Mouse (Mus musculus): ENCODE data around the gene Dcps.

Gene Dcps

DNA sequence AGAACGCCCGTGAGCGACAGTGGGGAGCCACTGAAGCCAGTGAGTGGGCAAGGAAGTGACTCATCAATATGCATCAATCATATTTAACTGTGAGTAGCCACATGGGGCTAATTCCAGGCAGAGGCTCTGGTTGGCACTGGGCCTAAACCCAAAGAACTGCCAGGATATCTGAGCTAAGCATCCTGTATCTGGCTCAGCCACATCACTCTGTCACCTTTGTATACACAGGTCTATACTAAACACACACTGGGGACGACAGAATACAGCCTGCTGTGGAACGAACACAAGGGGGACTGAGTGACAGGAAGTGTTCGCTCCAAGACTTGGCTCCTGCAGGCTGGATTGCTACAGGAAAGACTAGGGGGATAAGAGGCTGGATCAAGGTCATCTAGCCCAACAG is 40.3 kb downstream of the Dcps start:
- peak; percentile 84 for DNase-seq (ENCODE audit: low read depth, low spot score)

DNA sequence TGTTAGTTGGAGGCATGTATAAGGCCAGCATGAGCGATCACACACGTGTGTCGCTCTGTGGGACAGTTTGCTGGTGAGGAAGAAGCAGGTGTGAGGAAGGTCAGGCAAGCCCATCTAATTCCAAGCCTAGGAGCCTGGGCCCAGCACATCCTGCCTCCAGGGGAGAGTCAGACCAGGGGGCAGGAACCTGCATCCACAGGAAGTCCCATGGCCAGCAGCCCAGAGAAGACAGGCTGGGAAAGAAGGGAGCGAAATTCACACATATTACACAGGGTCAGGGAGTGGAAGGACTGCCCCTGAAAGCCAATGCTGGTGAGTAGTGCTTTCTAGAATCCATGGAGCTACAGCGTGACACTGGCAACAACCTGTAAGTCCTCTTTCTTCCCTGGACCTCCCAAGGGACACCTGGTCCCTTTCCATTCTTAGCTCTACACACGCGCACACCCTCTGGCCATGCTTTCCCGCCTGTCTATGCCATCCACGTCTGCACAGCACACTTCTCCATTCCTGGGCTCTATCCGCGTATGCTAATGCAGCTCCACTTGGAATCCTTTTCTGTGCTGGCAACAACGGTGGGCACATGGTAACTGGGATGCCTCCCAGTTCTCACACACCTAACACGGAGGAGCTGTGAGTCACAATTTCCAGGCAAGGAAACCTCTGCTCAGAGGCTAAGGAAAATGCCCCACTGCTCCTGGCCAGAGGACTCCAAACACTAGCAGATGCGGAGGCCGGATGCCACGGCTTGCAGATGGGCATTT is 44.0 kb downstream of the Dcps start:
- peak; percentile 56 for DNase-seq (ENCODE audit: low read depth, low spot score)

DNA sequence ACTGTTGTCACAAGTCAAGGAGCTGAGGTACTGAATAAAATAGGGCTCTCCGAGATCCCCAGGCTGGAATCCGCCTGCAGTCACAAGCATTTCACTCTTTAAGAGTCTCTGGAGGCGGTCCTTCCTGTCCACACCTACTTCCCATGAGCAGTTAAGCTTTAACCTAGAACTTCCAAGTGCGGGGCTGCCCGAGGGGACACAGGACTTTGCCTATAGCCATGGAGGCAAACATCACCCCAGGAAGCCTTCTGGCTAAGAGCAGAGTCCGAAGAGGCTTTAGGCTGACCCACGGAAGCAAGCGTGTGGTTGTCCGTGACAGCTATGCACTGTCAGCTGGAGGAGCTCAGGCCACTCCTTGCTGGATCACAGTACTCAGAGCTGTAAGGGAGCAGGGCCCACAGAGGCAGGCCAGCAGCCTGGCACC is 46.9 kb downstream of the Dcps start:
- DNase-seq (ENCODE audit: low read depth, low spot score): no peak

DNA sequence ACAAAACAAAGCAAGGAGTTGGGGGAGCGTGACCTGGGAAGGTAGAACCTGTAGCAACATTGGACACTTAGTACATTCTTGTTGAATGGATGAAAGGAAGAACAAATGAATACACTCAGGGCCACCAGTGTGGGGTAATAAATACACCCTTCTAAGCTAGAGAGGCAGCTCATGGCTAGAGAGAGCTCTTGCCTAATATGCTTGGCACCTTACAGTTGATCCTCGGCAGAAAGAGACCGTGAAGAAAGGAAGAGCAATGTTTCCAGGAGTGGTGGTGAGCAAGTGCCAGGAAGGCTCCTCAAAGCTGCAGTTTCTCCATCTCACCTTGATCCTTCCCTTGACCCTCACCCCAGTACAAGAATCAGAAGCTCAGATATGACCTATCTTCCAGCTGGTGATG is 47.3 kb downstream of the Dcps start:
- no peak for DNase-seq (ENCODE audit: low read depth, low spot score)

DNA sequence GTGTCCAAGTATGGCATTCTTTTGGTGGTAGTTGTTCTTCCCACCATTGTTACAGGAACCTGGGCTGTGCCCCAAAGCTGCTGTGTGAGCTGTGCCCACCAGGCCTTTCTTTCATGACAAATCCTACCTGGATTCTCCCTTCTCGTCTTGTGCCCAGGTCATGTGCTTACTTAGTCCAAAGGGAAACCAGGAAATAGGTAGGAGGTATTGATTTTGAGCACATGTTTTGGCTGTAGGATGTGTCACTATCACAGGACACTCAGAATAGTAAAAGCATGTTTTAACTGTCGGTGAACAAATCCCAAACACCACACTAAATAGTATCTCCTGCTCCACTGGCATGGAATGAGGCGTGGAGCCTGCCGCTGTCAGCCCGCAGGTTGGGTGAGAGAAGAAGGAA is 48.3 kb downstream of the Dcps start:
- no peak for DNase-seq (ENCODE audit: low read depth, low spot score)

DNA sequence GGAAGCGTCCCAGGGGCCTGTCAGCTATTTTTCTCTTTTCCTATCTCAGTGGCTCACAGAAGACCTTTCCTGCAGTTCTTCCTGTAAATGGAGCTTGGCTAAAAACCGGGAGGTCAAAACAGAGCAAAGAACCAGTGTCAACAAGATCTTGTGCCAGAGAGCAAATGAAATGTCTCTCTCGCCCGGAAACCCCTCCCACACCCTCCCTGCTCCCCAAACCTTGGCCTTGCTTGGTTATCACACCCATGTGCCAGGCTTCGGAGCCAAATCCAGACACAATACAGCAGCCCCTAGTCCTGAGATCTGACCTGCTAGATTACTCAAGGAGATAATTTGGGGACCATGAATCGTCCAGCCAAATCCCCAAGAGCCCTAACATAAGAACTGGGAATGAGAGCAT is 48.7 kb downstream of the Dcps start:
- DNase-seq (ENCODE audit: low read depth, low spot score): no peak

DNA sequence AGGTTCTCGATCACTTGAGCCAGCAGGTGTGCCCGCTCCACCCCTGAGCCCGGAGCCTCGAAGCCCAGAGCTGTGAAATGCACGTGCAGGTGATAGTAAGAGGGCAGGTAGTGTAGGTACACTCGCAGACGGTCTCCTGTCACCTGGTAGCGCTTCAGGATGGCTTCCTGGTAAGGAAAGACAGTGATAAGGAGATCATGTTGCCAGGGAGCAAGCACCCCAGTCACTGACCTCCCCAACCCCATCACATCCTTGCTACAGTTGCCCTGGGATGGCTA is 51.2 kb downstream of the Dcps start:
- no peak for DNase-seq (ENCODE audit: low read depth, low spot score)

DNA sequence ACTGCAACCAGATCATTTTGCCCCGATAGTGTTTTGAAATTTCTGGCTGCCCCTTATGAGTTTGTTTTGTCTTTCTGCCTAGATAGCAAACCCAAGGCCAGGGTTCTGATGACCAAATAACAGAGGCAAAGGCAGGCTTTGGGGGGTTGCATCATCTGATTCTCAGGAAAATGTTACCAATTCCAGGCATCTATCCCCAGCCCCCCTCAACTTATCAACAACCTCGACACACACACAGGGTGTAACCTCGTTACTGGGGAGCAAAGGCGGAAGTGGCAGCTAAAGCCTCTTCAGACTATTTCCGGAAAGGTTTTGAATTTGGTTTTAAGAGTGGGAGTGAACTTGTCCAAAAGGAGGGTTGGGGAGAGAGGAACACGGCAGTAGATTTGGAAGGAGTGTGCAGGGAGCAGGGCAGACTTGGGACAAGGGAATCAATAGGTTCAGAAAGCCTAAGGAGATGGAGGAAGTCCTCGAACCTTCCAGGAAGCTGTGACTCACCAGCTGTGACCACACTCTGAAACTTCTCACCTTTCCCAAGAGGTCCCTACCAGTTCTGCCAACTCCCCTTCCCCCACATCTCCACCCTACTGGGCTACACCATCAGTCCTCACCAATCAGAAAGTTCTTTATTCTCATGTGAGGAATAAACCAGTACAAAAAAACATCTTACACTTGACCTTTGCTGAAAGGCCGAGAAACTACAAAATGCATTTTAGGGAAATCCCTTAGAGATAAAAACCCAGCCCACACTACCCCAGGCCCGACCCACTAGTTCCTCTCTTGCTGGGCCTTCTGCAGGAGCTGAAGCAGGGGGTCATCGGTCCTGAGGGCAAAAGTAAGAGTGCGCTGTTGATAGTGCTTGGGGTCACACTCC is 51.8 kb downstream of the Dcps start:
- peak; percentile 20 for DNase-seq (ENCODE audit: low read depth, low spot score)

DNA sequence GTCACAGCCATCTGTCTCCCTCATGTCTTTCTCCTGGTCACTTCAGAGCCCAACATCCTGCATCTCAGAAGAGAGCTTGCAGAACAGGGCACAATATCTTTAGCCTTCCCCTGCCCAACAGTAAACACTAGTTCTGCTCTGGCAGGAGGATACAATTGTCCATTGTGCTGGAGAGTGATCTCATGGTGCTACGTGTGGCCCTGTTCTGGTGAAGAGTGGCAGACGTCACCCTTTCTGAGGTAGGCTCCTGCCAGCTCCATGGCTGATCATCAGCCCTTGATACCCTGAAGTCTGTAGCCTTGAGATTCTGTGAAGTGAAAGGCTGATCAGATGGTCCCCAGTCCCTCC is 52.4 kb downstream of the Dcps start:
- DNase-seq (ENCODE audit: low read depth, low spot score): no peak

DNA sequence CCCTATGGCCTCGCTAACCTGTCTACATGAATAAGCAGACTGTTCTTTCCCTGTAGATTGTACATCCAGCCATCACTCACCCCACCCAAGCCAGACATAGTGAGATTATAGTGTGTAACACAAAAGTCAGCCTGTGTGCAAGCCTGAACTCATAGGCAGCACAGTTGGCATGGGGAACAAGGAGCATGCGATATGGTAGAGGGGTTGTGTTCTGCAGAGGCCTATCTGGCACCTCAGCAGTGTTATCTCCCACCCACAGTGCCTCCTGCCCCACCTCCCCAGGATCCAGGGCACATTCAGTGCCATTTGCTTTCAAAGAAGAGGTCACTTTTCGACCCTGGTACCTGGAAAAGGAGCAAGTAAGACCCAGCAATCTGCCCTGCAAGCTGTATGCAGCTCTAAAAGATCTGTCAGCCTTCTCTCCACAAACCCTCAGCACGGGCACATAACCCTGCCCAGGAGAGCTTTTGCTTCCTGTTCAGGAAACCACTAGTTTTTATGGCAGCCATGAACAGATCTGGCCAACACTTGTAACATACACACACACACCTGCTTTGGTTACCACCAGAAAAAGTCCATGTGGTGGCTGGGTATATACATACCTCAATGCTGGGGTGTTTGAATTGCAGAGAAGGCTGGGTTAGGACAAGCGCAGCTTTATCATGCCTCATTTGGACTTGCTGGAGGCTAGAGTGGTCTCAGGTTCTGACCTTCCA is 53.2 kb downstream of the Dcps start:
- no peak for DNase-seq (ENCODE audit: low read depth, low spot score)

DNA sequence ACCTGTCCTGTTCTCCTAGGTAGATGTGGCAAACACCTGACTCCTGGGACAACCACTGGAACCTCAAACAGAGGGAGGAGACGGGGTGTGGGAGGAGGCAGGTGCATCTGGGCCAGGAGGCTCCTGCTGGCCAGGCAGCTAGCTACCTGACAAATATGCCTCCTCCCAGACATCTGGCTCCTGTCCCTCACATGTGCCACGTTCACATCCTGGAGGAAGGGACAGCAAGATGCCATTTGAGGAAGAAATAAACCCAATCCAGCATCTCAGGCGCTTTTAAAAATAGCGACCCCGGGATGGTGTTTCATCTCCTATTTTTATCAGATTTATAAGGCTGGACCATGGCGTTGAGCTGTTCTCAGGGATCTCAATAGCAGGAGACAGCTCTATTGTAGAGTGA is 56.7 kb downstream of the Dcps start, which contains the start of gene St3gal4:
St3gal4 (minus strand) TSS at position 101 of the 400 bp plus-strand sequence.
- DNase-seq (ENCODE audit: low read depth, low spot score): no peak

DNA sequence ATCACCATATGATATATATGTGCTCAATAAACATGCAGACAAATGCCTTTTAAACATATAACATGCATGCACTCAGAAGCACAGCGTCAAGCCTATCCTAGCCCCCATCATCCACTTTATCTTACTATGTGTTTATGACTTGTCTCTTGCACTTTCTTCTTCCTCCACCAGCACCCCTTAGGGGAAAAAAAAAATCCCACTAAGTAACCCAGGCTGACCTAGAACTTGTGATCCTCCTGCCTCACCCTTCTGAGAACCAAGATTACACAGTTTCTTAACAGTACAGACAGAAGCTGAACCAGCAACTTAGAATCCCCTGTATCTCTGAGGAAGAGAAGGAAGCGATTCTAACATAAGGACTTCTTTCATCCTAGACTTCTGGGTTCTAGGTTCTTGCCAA is 57.3 kb downstream of the Dcps start:
- DNase-seq (ENCODE audit: low read depth, low spot score): peak; percentile 18

DNA sequence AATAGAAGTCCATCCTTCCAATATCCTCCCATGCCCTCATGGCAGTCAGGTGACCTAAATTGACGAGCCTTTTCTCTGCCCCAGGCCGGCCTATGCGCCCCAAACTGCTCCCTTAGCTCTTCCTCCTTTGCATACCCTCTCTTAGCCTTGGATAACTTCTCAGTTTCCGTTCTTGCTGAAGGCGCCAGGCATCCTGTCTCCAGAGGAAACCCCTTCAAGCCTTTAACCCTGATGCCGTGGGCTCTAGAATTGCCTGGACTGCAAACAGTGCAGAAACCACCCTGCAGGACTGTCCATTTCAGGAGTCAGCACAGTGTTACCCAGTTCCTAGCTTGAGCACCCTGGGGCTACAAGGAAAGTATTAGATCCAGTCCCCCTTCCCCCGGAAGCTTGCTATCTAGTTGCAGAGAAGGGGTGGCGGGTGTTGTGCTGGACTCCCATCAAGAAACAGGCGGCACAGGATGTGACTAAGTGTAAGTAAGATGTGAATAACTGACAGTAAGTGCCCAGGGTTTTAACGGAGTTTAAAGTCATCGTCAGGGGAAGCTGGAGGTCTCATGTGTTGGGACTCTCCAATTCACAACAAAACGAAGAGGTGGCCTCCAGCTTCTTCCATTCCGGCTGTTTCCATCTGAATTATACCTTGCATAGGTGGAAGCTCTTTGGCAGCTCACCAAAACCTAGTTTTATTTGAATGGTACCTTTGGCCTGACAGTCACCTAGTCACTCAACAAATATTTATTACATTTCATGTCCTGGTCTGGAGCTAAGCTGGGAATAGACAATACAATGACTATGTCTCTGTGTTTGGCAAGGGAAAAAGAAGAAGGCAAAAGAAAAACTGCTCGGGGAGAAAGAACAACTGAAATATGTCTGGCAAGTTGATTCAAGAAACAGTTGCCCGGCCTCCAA is 58.2 kb downstream of the Dcps start:
- peak; percentile 84 for DNase-seq (ENCODE audit: low read depth, low spot score)

DNA sequence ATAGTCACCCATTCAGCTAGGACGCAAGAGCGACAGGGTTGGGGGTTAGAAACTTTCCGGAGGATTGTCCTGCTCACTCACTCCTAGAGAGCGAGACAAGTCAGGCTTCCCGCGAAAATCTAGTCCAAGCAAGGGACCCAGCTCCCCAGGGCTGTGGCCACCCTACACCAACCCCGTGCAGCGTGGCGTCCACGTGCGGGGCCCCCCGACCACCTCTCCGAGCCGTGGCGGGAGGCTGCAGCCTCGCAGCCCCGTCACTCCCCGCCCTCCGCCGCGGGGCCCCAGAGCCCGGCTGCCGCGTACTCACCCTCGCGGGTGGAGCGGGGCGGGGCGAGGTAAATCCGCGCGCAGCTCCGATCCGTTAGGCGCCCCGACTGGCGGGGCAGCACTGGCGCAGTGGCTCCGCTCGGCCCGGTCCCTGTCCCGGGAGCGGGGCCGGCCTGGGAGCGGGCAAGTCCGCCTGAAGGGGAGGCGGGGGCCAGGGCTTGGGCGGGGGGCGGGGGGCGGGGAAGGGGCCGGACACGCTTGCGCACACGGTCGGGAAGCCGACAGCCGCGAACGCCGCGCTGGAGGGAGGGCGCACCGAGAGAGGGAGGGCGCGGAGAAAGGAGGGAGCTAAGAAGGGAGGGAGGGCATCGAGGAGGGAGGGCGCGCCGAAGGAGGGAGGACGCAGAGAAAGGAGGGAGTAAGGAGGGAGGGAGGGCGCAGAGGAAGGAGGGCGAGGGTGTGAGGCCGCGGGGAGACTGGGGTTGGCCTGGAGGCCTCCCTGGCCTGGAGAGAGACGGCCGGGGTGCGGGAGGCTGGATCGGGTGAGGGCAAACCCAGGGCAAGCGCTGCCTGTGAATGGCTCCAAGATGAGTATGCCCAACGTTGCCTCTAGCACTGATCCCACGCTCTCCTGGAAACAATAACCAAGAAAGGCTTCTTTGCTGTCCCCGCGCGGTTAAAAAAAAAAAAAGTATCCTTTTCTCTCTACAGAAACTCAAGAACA is 59.2 kb downstream of the Dcps start:
- peak; percentile 75 for DNase-seq (ENCODE audit: low read depth, low spot score)

DNA sequence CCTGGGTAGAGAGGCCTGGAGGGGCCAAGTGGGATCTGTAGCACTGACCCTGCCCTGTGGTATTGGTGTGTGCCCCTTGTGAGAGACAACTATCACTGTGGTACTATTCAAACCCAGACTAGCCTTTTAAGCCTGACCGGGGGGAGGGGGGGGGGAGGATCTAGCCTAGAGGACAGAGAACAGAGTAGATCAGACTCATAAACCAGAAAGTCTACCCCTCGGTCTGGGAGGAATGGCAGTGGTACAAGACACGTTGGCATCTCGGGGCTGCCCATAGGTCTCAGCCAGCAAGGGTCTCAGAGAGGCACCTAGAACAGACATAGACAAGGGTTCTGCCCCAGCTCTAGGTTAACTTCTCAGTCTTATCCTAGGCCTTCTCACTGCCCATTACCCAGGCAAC is 60.1 kb downstream of the Dcps start:
- peak; percentile 31 for DNase-seq (ENCODE audit: low read depth, low spot score)

DNA sequence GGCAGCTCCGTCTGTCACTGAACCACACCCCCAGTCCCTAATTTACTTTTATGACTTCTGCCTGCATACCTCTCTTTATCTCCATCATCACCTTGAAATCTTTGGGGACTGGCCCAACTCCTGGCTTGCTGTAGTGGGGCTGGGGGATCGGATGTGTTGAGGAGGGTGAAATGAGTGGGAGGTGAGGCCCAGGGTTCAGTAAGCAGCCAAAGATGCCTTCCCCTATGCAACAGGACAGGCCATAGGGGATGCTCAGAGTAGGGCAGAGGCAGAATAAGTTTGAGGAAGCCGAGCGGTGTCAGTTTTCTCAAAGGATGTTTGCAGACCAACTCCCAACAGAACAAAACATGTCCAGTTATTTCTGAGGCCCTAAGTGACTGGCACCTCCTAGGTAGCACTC is 60.6 kb downstream of the Dcps start:
- DNase-seq (ENCODE audit: low read depth, low spot score): no peak

DNA sequence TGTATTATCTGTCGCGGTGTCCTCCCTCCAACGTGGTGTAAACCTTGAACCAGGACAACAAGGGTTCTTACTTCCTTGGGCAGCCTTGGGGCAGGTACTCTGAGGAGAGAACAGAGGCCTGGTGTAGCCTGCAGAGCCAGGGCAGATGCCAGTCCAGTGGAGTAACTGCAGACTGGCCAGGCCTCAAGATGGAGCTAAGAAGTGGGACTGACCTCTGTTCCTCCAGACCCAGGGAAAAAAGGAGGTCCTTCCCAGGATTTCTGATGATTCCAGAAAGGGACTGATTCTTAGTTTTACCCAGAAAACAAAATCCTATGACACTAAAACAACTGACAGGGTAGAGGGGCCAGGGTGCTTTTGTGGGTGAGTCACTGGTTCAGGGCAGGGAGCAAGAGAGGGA is 61.6 kb downstream of the Dcps start:
- no peak for DNase-seq (ENCODE audit: low read depth, low spot score)

DNA sequence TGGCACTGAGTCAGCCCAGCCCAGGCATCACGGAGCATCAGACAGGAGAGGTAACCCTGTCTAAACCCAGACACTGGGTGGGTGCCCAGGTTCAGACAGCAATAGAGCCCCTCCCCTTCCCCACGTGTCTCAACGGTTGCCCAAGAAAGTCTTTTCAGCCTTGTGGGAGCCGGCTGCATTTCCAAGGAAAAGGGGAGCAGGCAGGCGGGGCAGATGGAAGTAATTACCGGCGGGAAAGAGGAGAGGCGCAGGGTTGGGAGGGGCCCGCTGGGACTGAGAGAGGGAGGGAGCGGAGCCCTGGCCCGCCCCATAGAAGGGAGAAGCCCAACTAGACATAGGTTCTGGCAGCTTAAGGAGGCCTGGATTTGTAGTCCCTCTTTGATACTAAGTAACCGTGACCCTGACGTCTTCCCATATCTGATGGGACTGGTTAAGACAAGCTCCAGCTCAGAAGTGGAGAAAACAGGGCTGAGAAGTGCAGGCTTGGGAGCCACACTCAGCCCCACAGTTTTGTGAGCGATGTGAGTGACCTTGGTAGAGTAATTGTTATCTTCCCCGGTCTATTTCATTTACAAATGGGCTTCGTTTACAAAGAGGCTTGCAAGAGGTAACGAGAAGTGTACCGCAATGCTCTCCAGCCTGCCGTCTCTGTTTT is 63.8 kb downstream of the Dcps start:
- peak; percentile 64 for DNase-seq (ENCODE audit: low read depth, low spot score)

DNA sequence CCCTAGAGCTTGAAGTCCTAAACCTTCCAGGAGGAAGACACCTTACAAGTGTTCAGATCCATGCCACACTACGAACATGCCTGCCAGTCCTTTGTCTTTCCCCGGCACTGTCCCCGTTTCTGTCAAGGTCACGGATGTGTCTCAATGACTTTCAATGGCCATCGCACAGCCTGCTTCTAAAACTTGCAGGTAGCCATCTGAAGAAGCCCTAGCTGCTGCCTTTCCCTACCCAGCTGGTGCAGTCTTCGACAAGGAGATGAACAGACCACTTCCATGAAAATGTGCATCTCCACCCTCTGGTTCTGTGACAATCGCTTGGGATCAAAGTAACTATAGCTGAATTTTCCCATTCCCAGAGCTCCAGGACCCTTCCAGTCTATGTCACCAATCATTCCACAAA is 64.4 kb downstream of the Dcps start:
- DNase-seq (ENCODE audit: low read depth, low spot score): no peak

DNA sequence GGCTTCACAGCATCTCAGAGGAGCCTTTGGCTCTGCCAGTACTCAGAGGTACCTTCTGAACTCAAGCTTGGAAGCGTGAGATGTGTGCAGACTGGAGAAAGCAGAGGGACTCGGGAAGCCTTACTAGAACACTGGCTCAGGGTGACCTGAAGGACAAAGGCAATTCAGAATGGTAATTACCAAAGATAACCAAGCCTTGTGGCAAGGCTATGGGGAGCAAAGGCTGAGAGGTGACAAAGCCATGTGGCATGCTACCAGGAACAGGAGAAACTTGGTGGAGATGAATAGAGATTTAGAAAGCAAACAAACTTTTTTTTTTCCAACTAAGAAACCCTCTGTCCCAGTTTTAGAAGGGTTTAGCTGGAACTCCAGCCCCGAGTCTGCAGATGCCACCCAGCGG is 65.3 kb downstream of the Dcps start:
- no peak for DNase-seq (ENCODE audit: low read depth, low spot score)
